Mouse (Mus musculus) left cerebral cortex, adult 2 months (tissue): Measurements from ENCODE around the gene Trpv2. TPM values are rescaled to one million over a fixed set of nuclear protein-coding genes. Genes with fewer than 3 reads are reported as not detected.

Experiments used
- DNase-seq, 2 experiments: peaks; one replicate each; pipeline ENCODE4 v3.0.0; 2021 to 2022; ENCODE audit warnings: low spot score in 2 of 2, mixed read lengths in 1 of 2; ENCODE audit errors: extremely low spot score in 1 of 2
- H3K27ac ChIP-seq: fragments of 200-600 bp; 2 replicates; pipeline ENCODE4 v1.8.1; 2022
- H3K4me3 ChIP-seq: fragments of 200-600 bp; 2 replicates; pipeline ENCODE4 v1.8.1; 2022
- CTCF ChIP-seq: fragments of 200-600 bp; IDR thresholded peaks from 2 replicates; pipeline ENCODE4 v1.8.1; 2022; ENCODE audit warnings: antibody characterized with exemption, mild to moderate bottlenecking, moderate library complexity
- intact Hi-C: fragments of 180-260 bp; cut with DNase I; formaldehyde crosslinking; loops from one replicate; pipeline ENCODE4 v1.15.1; 2025
- total RNA-seq, 2 experiments: library from RNA; stranded (reverse); gene quantifications; 2 replicates each; pipeline ENCODE4 v1.2.3; 2021

Gene Trpv2
- total RNA-seq, 2 experiments from 2014 or later, result 17.1 to 18.7 TPM

GRCm38 (mm10) chr11:62550227-62550685 lies 24.0 kb upstream of the Trpv2 start:
- Histone ChIP-seq H3K27ac (peak overlapping the region; percentile 100), H3K4me3 (peak overlapping the region; percentile 75)
- DNase-seq, result peak; percentile 29 to 38
- no peak for TF ChIP-seq CTCF
- intact Hi-C loops, result loop anchor here (2.0 kb wide), 1 partner anchor 93 kb away; no protein-coding TSS in a partner anchor

DNA sequence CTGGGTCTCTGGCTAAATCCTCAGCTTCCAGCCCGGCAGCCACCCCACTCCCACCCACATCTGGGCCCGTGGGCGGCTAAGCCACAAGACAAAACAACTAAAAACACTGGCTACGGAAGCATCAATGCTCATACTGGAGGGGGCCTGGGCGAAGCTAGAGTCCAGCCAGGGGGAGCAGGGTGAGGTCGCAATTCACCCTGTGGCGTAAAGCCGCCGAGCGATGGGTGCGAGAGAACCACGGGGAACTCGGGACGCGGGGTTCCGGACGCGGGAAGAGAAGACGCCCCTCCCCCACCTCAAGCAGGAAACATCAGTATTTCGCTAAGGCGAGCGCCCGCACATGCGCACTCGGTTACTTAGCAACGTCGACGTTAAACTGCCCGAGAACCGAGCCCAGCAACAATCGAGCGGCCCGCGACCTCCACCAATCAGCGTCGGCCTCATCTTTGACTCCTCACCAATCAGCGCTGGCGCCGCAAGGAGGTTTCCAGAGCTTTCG lies 23.5 kb upstream of the Trpv2 start, which contains the start of gene Ubb:
Ubb (plus strand) TSS at position 445 of the 499 bp plus-strand sequence.
- intact Hi-C loops, result loop anchor here (1.0 to 2.0 kb wide), 2 partner anchors 25 to 94 kb away; no protein-coding TSS in a partner anchor

GRCm38 (mm10) chr11:62551226-62552119 lies 22.8 kb upstream of the Trpv2 start:
- intact Hi-C loops, result loop anchor here (1.0 to 2.0 kb wide), 2 partner anchors 24 to 95 kb away; no protein-coding TSS in a partner anchor
- Histone ChIP-seq H3K4me3 (peak overlapping the region; percentile 75), H3K27ac (peak overlapping the region; percentile 100)
- DNase-seq, result peak; percentile 86 to 87
- TF ChIP-seq CTCF, result no peak

More for the DNA sequence above, 23.5 kb upstream of the Trpv2 start, which contains the start of gene Ubb:
- peak within 1 kb of the TSS; percentile 100 for H3K27ac ChIP-seq
- peak; percentile 98 to 99 for DNase-seq
- TF ChIP-seq CTCF, result no peak
- peak within 1 kb of the TSS; percentile 75 for H3K4me3 ChIP-seq

GRCm38 (mm10) chr11:62553186-62553585 lies 21.1 kb upstream of the Trpv2 start:
- no peak overlapping the region for H3K27ac ChIP-seq
- TF ChIP-seq CTCF, result no peak
- DNase-seq, result no peak
- intact Hi-C loops, result no loop called here
- peak overlapping the region; percentile 53 for H3K4me3 ChIP-seq

- H3K27ac ChIP-seq, result no peak overlapping the region
- intact Hi-C loops, result no loop called here
- peak overlapping the region; percentile 53 for H3K4me3 ChIP-seq
- DNase-seq, result no peak
- TF ChIP-seq CTCF, result no peak
Observed at GRCm38 (mm10) chr11:62553633-62554032, 20.7 kb upstream of the Trpv2 start.

DNA sequence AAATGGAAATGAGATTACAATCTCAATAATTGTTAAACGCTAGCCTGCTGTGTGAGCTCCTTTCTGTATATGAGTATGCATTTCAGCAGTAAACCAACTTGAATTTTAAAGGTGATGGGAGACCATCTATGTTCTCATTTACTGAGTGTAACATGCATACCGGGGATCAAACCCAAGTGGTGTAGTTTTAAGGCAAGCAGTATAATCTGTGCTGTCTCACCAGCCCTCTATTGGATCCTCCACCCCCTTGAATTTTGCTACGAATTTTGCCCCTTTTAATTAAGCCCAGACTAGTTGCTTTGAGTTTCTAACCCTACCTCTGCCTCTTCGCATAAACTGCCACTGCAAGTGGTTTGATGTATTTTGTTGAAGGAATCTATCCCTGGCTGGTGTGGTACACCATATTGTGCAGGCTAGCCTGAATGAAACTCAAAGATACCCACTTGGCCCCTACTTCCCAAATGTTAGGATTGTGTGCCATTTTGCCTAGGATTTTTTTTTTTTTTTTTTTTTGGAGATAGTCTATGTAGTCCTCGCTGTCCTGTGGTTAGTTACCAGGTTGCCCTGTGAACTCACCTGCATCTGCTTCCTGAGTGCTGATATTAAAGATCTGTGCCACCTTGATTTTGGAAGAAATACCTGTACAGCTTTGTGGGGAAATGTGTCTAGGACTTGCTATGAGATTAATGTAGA lies 20.0 kb upstream of the Trpv2 start:
- intact Hi-C loops, result no loop called here
- no peak overlapping the region for H3K27ac ChIP-seq
- H3K4me3 ChIP-seq, result peak overlapping the region; percentile 53
- no peak for TF ChIP-seq CTCF
- DNase-seq, result no peak

DNA sequence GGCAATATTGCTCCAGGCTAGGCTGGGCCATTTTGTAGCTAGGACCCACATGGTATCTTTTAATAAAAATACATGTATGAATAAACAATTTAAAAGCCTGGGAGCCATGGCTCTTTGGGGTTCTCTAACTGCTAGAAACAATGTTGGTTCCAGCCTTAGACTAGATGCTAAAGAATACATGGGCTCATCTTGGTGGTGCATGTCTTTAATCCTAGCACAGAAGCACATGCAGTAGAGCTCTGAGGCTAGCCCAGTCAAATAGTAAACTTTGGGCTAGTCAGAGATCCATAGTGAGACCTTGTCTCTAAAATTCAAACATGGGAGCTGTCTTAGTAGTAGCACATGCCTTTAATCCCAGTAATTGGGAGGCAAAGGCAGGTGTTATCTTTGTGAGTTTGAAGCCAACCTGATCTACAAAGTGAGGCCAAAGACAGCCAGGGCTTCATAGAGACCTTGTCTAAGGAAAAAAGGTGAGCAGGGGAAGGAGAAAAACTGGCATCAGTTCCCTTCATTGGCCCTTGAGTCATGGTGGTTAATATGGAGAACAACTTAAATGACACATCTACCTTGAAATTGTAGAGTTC lies 19.3 kb upstream of the Trpv2 start:
- no peak for DNase-seq
- Histone ChIP-seq H3K27ac (no peak overlapping the region), H3K4me3 (peak overlapping the region; percentile 53; the same call in 1 of the 2 replicates)
- intact Hi-C loops, result no loop called here
- TF ChIP-seq CTCF, result no peak

DNA sequence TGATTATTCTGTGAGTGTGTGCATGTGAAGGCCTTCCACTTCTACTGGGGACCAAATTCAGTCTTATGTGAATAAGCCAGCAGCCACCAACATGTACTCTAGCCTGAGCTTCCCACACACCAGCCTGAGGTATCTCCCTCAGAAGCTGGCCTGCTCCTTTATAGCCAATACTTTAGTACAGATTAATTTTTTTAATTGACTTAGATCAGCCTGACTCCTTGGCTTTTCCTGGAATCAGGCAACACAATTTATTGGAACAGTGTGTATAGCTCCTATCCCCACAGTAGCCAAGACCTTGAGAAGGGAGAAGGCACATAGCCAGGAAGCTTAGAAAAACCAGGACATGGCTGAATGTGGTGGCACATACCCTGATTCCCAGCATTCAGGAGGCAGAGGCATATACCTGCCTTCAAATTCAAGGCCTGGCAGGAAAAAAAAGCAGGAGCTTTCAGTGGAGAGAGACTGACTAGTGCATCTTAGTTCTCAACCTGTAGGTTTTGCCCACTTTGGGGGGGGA lies 18.3 kb upstream of the Trpv2 start:
- H3K27ac ChIP-seq, result no peak overlapping the region
- intact Hi-C loops, result no loop called here
- H3K4me3 ChIP-seq, result no peak overlapping the region
- DNase-seq, result no peak
- no peak for TF ChIP-seq CTCF

- intact Hi-C loops, result no loop called here
- H3K27ac ChIP-seq, result no peak overlapping the region
- H3K4me3 ChIP-seq, result no peak overlapping the region
- TF ChIP-seq CTCF, result no peak
- DNase-seq, result no peak
Observed at GRCm38 (mm10) chr11:62557205-62557604, 17.1 kb upstream of the Trpv2 start.

- Histone ChIP-seq H3K4me3 (no peak overlapping the region), H3K27ac (no peak overlapping the region)
- DNase-seq, result no peak
- no peak for TF ChIP-seq CTCF
- intact Hi-C loops, result no loop called here
Observed at GRCm38 (mm10) chr11:62558152-62558551, 16.1 kb upstream of the Trpv2 start.

GRCm38 (mm10) chr11:62558961-62559646 lies 15.2 kb upstream of the Trpv2 start:
- intact Hi-C loops, result no loop called here
- no peak overlapping the region for H3K27ac ChIP-seq
- no peak overlapping the region for H3K4me3 ChIP-seq
- no peak for TF ChIP-seq CTCF
- DNase-seq, result no peak
